Mouse (Mus musculus): ENCODE results near the gene Lmbr1l. TPM values are rescaled to one million over a fixed set of nuclear protein-coding genes. Genes with fewer than 3 reads are reported as not detected.
A peak's percentile ranks its signal among the peaks of the same experiment; 100 is the strongest.

Gene Lmbr1l
- polyA plus RNA-seq, 2 experiments from 2014 or later, result 24.2 to 42.0 TPM

DNA sequence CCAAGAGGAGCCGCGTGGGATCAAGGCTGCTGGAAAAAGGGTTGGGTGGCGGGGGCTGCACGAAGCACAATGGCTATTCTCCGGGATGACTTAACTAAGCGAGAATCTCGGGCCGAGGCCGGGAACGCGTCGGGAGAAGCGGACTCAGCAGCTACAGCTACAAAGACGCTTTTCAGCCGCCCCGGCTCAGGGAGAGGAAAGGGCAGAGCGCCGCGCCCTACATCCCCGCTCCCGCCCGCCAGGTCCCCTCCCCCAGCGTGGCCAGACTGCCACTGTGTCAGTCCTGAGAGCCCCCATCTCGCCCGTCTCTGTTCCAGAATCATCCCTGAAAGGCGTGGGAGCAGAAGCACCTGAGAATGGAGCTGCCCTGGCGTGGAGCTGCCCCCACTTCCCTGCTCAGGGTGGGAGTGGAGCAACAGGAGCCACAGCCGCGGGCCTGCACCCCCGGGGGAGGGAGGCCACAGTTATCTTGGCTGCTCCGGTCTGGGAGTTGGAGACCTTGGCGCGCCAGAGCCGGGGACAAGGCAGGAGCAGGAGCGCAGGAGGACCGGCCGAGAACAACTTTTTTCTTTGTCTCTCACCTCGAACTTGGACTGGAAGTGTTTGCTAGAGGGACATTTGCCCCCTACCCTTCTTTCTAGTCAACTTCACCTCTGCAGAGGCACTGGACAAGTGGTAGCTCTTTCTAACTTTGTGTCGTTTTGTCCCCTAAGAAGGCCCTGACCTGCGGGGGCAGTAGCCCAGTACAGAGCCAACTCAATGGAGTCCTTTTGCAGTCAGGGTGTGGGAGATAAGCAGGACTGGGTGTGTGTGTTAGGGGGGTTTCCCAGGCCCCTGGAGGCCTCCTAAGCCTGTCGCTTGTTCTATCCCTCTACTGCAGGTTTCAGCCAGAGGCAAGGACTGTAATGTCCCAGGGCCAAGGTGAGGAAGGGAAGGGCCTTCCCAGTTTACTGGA, 22.1 kb downstream of the Lmbr1l start:
- ATAC-seq, result no peak

- ATAC-seq, result no peak
Observed at GRCm38 (mm10) chr15:98894746-98895634, 23.0 kb downstream of the Lmbr1l start.

DNA sequence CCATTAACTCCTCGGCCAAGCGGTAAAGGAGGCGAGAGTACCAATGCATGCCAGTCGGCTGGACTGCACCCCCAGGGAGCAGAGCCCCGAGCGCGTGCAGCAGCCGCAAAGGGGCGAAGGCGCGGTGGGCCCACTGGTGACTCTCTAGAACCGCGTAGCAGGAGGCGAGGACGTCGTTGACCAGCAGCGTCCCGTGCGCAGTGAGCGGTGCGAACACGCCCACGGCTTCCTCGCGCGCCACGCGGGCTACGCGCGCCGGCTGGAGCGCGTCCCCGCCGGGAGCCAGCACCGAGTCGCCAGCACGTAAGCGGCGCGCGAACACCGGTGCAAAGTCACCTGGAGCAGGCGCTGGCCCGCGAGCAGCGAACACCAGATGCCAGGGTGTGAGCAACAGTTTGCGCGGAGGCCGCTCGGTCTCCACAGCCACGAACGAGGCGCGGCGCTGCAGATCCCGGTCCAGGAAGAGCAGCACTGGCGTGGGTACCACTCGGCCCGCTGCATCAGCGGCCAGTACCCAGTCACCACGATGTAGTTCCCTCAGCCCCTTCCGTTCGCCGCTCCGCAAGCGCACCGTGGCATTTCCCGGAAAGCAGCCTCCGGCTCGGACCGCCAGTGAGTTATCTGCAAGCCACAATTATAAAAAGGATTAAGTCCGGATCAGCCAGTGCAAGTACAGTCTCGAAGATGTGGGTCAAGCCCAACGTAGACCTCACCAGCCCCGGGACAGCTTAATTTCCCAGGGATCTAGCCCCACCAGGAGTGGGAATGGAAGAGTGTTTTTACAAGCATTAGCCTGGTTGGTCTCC, 23.9 kb downstream of the Lmbr1l start, which contains the start of gene Rhebl1:
Gene Rhebl1, minus strand, starts transcription at position 601 of the 806 bp plus-strand sequence.
- ATAC-seq, result peak; percentile 21

DNA sequence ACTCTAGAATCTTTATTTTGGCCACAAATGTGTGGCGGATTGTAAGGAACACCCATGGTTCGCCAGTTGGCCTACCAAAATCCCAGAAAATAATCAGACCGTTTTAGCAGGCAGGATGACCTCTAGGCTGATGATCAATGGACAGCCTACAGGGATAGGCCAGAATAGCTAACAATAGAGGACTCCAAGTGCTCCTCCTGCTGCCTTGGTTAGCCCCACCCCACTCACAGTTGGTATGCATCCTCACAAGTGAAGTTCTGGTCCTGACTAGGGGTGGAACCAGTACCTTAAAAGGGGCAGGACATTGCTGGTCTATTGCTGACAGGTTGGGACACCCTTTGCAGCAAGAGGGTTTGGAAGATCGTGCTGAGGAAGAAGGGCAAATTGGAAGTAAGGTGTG, 25.0 kb downstream of the Lmbr1l start:
- no peak for ATAC-seq

DNA sequence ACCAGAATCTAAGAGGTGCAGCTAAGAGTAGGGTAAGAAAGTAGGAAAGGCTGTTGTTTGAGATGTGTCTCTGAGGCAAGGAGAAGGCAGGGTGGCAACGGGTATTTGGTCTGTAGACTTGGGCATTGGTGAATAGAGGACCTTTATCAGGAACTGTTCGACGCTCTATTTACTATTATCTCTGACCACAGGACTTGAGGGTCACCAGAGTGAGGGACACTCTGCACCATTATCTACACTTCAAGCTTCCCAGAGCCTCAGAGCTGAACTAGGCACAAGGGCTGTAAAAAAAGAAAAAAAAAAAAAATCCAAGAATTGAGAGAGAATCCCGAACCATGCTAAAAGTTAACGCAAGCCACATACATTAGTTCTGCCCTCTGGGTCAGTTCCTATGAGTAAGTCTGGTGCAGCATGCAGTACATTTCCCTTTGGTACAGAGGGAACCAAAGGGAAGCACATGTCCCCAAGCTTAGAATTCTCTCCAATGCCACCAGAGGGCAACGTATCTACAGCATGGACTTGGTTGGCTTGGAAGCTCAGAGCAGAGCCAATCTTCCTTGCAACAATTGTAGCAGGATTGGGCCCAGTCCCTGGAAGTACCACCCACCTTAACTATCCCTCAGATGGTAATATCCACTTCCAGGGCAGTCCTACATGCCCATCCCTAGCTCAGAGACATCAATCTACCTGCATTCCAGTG, 26.0 kb downstream of the Lmbr1l start:
- ATAC-seq, result peak; percentile 78

DNA sequence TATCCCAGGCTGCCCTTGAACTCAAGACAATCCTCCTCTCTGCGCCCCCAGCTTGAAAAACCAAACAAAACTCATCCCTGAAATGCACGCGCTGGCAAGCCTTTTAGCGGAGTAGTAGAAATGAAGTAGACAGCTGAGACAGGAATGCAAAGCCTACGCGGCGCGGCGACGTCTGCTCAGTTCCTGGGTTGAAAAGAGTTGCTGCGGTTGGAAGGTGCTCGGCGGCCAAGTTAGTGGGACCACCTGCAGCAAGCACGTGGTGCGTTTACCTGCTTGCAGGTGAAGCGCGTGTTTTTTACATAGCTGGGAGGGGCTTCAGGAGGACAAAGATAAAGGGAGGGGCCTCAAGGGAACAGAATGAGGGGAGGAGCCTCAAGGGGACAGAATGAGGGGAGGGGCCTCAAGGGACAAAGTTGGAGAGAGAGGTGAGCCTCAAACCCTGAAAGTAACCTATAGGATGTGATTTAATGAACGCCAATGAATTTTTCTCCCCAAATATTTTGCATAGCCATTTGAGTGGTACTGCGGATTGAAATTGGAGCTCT, 26.8 kb downstream of the Lmbr1l start:
- ATAC-seq, result no peak

DNA sequence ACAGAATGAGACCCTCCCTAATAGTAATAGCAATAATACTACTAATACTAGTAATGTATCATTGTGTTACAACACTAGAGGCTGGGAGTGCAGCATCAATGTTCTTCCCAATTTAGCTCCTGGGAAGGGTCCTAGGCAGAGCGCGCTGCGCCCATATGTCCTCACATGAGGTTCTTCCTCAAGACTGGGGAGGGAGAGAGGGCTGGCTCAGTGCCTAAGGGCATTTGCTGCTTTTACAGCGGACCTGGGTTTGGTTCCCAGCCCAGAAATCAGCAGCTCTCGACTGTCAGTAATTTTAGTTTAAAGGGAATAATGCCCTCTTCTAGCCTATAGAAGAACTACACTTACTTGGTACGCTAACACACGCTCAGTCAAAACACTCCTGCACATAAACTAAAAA, 30.5 kb downstream of the Lmbr1l start:
- no peak for ATAC-seq

DNA sequence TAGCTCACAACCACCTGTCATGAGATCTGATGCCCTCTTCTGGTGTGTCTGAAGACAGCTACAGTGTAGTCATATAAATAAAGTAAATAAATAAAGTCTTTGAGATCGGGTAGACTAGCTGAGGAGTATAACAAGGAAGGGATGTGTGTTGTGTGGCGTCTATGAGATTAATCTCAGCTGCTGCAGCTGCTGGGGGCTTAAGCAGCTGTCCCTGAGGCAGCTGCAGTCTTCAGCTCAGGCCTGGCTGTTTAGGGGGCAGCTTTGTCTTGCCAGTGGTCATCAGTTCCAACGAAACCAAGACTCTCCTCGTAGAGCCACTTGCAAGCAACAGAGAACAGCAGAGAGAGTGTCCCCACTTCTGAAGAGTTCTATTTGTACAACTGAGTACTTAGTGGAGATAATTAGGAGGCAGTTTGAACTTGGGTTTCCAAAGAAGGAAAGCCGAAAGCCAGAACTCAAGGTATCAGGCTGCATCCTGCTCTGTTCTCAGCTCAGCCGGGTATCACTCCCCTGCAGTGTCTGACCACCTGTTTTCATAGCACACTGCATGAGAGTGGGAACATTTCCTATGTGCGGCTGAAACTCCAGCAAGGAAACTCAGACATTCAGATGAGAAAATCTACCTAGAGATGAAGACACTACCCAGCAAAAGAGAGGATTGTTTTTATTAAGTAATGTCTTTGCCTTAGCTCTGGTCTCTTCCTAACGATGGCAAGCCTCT, 31.2 kb downstream of the Lmbr1l start:
- ATAC-seq, result no peak

GRCm38 (mm10) chr15:98884106-98884505, 33.9 kb downstream of the Lmbr1l start:
- ATAC-seq, result no peak

GRCm38 (mm10) chr15:98883661-98884060, 34.4 kb downstream of the Lmbr1l start:
- no peak for ATAC-seq

DNA sequence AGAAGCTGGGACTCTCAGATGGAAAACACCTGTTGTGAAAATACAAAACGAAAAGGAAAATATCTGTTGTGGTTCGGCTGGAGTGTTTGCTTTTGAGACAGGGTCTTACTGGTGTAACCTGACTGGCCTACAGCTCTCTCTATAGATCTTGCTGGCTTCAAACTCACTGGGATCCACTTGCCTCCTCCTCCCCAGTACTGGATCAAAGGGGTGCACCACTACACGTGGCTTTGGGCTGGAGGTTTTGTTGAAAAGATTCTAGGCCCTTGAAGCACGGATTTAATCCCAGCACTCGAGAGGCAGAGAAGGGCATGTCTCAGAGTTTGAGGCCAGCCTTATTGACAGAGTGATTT, 36.4 kb downstream of the Lmbr1l start:
- ATAC-seq, result no peak

DNA sequence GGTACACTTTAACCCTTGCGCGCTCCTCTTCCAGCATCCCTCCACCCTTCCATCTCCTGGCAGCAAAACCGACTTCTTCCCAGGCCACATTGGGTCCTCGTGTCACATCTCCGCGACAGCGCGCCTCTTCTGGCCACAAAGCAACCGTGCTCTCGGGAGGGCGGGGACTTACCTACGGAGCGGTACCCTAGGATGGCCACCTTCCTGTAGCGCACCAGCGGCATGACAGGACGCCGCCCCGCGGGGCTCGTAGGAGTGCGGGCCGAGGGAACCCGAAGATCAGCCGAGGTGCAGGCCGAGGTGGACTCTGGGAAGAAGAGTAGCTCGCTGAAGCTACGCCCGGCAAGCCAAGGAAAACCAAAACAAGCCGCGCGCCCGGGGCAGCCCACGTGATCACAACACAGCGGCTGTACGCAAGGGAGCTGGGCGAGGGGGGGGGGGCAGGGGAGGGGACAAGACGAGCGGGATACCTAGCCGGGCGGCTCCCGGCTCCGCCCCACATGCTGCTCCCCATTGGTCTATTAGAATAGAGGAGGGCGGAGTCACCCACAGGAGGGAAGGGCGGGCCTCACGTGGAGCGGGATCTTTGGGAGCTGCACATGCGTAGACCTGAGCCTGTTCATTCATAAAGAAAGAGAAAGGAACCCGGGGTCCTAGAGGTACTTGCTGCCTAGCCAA, 36.9 kb downstream of the Lmbr1l start:
- peak; percentile 84 for ATAC-seq

DNA sequence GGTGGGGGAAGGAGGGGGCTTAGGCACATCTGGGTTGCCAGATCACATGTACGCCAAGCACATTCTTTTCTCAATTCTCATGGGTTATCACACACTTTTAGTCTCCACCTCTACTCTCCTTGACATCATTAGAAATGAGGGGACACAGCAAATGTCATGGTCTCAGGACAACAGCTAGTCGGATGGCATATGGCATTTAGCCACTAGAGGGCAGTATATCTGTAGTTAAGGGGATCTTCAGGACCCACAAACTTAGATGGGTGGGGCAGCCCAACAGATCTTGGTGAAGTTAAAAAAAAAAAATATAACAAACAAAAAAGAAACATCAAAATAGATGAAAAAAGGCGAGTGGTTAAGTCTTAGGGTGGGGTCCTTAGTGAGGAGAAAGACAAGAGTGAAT, 40.7 kb downstream of the Lmbr1l start:
- no peak for ATAC-seq

DNA sequence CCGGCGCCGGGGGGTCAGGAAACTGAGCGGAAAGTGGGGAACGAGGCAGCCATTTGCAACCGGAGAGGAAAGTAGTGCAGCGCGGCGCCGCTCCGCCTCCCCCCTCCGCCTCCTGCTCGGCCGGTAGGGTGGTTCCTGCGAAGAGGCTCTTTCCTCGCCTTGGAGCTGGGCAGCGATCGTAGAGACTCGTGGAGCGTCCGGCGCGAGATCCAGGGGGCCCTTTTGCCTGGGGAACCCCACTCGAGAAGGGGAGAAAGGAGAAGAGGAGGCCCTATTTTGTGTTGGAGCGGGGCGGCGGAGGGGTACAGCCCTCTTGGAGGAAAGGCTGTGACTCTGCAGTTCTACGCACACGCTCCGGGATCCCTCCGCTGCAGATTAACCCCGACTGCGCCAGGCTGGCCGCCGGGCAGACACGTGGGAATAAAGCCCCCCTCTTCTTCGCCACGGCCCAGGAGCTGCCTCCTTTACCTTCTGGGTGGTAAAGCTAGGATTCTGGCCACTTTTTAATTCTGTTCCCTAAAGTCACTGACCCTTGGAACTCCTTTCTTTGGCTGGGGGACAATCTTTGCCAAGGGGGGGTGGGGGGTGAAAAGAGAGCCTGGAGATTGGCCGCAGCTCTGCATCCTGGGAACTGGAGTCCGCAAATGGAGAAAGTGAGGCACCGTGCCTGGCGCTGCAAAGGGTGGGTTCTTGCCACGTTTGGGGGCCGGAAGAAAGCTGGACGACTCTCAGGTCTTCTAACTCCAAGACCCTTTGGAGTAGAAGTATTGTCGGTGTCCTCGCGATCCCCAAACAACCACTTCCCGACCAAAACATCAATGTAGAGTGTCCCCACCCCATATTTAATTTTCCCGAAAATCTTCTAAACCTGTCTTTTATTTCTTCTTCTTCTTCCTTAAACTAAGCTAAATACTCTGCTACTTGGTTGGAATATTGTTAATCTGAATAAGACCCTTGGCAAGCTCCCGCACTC, 45.8 kb downstream of the Lmbr1l start:
- ATAC-seq, result peak; percentile 64

DNA sequence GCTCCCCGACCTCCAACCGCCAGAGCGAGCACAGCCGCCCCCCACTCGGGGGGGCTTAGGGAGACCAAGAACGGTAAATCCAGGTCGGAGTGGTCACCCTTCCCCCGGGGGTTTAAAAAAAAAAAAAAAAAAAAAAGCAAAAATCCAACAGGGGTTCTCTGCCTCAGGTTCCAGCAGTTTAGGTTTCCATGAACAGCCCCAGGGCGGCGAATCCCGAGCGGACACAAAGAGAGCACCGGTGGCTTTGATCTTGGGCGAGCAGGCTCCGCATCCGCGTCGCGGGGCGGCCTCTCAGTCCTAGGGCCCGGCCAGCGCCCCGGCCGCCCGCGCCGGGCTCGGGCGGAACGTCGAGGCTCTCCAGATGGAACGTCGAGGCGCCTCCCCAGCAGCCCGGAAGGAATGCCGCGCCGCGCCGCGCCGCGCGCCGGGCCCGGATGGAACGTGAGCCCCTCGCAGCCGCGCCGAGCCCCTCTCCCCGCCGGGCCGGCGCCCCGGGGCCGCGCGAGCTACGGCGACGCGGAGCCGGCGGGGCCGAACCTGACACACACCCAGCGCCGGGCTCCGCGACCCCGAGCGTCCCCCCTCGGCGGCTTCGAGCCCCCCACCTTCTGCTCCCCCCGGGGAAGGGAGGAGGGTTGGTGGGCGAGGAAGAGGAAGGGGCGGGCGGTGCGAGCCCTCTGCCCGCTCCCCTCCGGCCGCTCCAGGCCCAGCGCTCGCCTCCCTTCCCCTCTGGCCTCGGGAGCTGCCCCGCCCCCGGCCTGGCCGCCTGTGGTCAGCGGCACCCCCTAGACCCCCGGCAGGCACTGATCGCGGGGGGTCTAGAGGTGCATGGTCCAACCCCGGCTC, 46.7 kb downstream of the Lmbr1l start, which contains the start of gene Kmt2d:
Gene Kmt2d, minus strand, starts transcription at position 135 of the 846 bp plus-strand sequence.
- ATAC-seq, result no peak

GRCm38 (mm10) chr15:98870179-98871069, 47.6 kb downstream of the Lmbr1l start:
- ATAC-seq, result no peak

Data from activated CD4-positive, CD25-positive, alpha-beta regulatory T cell, adult 4 months (primary cell).